Mouse (Mus musculus) erythroid progenitor cell, adult 5-6 weeks (primary cell): ENCODE results near the gene Rbbp4. TPM values are rescaled to one million over a fixed set of nuclear protein-coding genes. Genes with fewer than 3 reads are reported as not detected.
A peak's percentile ranks its signal among the peaks of the same experiment; 100 is the strongest.

Experiments used
- ATAC-seq: replicated peaks from 2 replicates; pipeline ENCODE4 v1.8.0; 2016; ENCODE audit warnings: moderate number of reproducible peaks, mild to moderate bottlenecking, moderate TSS enrichment, inconsistent platforms; ENCODE audit not compliant: poor library complexity, low FRiP score, severe bottlenecking
- total RNA-seq, 2 experiments: library from RNA; stranded (forward) in 1 of 2; stranded (reverse) in 1 of 2; fragments of 150-400 nt in 1 of 2; fragments of 186-747, 209-891 nt in 1 of 2; gene quantifications; 2 replicates each; pipeline versions ENCODE4 v1.2.3 to v1.2.4; 2015 to 2017; ENCODE audit warnings: low replicate concordance in 2 of 2

Gene Rbbp4
- total RNA-seq, 2 experiments from 2014 or later = 159 to 270 TPM

- peak; percentile 93 for ATAC-seq
Measured at GRCm38 (mm10) chr4:129263225-129264021, 71.7 kb downstream of the Rbbp4 start.

- no peak for ATAC-seq
Measured at GRCm38 (mm10) chr4:129261196-129261595, 74.0 kb downstream of the Rbbp4 start, which contains the start of gene C77080. Gene C77080, minus strand, starts transcription at chr4:129261404.

GRCm38 (mm10) chr4:129260678-129261077 is 74.5 kb downstream of the Rbbp4 start:
- ATAC-seq = no peak

GRCm38 (mm10) chr4:129259101-129259500 is 76.1 kb downstream of the Rbbp4 start:
- no peak for ATAC-seq

Other genes starting within 250 kb of the Rbbp4 start
- not detected in 2 replicates for gene Tmem54, start 229.8 kb downstream of the Rbbp4 start, total RNA-seq (2015; ENCODE audit: low replicate concordance)
- not detected in 2 replicates for gene Tmem54, start 229.8 kb downstream of the Rbbp4 start, total RNA-seq (2017; ENCODE audit: low replicate concordance)
- gene Hpca, start 213.3 kb downstream of the Rbbp4 start, total RNA-seq (2015; ENCODE audit: low replicate concordance) = not detected in 2 replicates
- not detected in 2 replicates for gene Hpca, start 213.3 kb downstream of the Rbbp4 start, total RNA-seq (2017; ENCODE audit: low replicate concordance)
- gene Fndc5, start 198.4 kb downstream of the Rbbp4 start, total RNA-seq (2015; ENCODE audit: low replicate concordance) = 0.72 TPM in 1 of 2 replicates, not detected in the other
- gene Fndc5, start 198.4 kb downstream of the Rbbp4 start, total RNA-seq (2017; ENCODE audit: low replicate concordance) = 0.38 and 0.39 TPM in 2 replicates
- 6.8 and 29.8 TPM in 2 replicates for gene S100pbp, start 145.6 kb downstream of the Rbbp4 start, total RNA-seq (2015; ENCODE audit: low replicate concordance)
- gene S100pbp, start 145.6 kb downstream of the Rbbp4 start, total RNA-seq (2017; ENCODE audit: low replicate concordance) = 8.1 and 11.6 TPM in 2 replicates
- 21.0 and 29.9 TPM in 2 replicates for gene Yars, start 145.6 kb downstream of the Rbbp4 start, total RNA-seq (2015; ENCODE audit: low replicate concordance)
- gene Yars, start 145.6 kb downstream of the Rbbp4 start, total RNA-seq (2017; ENCODE audit: low replicate concordance) = 25.3 and 61.2 TPM in 2 replicates
- not detected in 2 replicates for gene C77080, start 74.0 kb downstream of the Rbbp4 start, total RNA-seq (2015; ENCODE audit: low replicate concordance)
- gene C77080, start 74.0 kb downstream of the Rbbp4 start, total RNA-seq (2017; ENCODE audit: low replicate concordance) = not detected in 2 replicates
- not detected in 2 replicates for gene Sync, start 47.8 kb downstream of the Rbbp4 start, total RNA-seq (2015; ENCODE audit: low replicate concordance)
- not detected in 2 replicates for gene Sync, start 47.8 kb downstream of the Rbbp4 start, total RNA-seq (2017; ENCODE audit: low replicate concordance)
- gene Zbtb8os, start 325 bp upstream of the Rbbp4 start, total RNA-seq (2015; ENCODE audit: low replicate concordance) = 11.5 and 16.8 TPM in 2 replicates
- 16.3 and 23.0 TPM in 2 replicates for gene Zbtb8os, start 325 bp upstream of the Rbbp4 start, total RNA-seq (2017; ENCODE audit: low replicate concordance)
- gene Zbtb8a, start 42.7 kb upstream of the Rbbp4 start, total RNA-seq (2015; ENCODE audit: low replicate concordance) = 1.7 and 6.1 TPM in 2 replicates
- 0.98 and 4.6 TPM in 2 replicates for gene Zbtb8a, start 42.7 kb upstream of the Rbbp4 start, total RNA-seq (2017; ENCODE audit: low replicate concordance)
- gene Zbtb8b, start 105.5 kb upstream of the Rbbp4 start, total RNA-seq (2015; ENCODE audit: low replicate concordance) = not detected in 2 replicates
- gene Zbtb8b, start 105.5 kb upstream of the Rbbp4 start, total RNA-seq (2017; ENCODE audit: low replicate concordance) = not detected in 2 replicates
- 127 and 193 TPM in 2 replicates for gene Bsdc1, start 126.2 kb upstream of the Rbbp4 start, total RNA-seq (2015; ENCODE audit: low replicate concordance)
- 200 and 208 TPM in 2 replicates for gene Bsdc1, start 126.2 kb upstream of the Rbbp4 start, total RNA-seq (2017; ENCODE audit: low replicate concordance)
- not detected in 2 replicates for gene Tssk3, start 155.7 kb upstream of the Rbbp4 start, total RNA-seq (2015; ENCODE audit: low replicate concordance)
- not detected in 2 replicates for gene Tssk3, start 155.7 kb upstream of the Rbbp4 start, total RNA-seq (2017; ENCODE audit: low replicate concordance)
- 7.5 TPM in 1 of 2 replicates, not detected in the other for gene Fam229a, start 155.8 kb upstream of the Rbbp4 start, total RNA-seq (2015; ENCODE audit: low replicate concordance)
- gene Fam229a, start 155.8 kb upstream of the Rbbp4 start, total RNA-seq (2017; ENCODE audit: low replicate concordance) = not detected in 2 replicates
- 13.8 and 16.9 TPM in 2 replicates for gene Marcksl1, start 178.2 kb upstream of the Rbbp4 start, total RNA-seq (2015; ENCODE audit: low replicate concordance)
- 4.4 and 10.6 TPM in 2 replicates for gene Marcksl1, start 178.2 kb upstream of the Rbbp4 start, total RNA-seq (2017; ENCODE audit: low replicate concordance)
- gene Hdac1, start 207.3 kb upstream of the Rbbp4 start, total RNA-seq (2015; ENCODE audit: low replicate concordance) = 100 and 125 TPM in 2 replicates
- gene Hdac1, start 207.3 kb upstream of the Rbbp4 start, total RNA-seq (2017; ENCODE audit: low replicate concordance) = 102 and 111 TPM in 2 replicates
- 8.0 and 23.1 TPM in 2 replicates for gene Lck, start 238.3 kb upstream of the Rbbp4 start, total RNA-seq (2015; ENCODE audit: low replicate concordance)
- 8.5 and 10.1 TPM in 2 replicates for gene Lck, start 238.3 kb upstream of the Rbbp4 start, total RNA-seq (2017; ENCODE audit: low replicate concordance)
- gene Fam167b, start 243.2 kb upstream of the Rbbp4 start, total RNA-seq (2015; ENCODE audit: low replicate concordance) = not detected in 2 replicates
- gene Fam167b, start 243.2 kb upstream of the Rbbp4 start, total RNA-seq (2017; ENCODE audit: low replicate concordance) = not detected in 2 replicates